8 mouse cellular contexts compared by ENCODE assay signal in the genomic region with DNA sequence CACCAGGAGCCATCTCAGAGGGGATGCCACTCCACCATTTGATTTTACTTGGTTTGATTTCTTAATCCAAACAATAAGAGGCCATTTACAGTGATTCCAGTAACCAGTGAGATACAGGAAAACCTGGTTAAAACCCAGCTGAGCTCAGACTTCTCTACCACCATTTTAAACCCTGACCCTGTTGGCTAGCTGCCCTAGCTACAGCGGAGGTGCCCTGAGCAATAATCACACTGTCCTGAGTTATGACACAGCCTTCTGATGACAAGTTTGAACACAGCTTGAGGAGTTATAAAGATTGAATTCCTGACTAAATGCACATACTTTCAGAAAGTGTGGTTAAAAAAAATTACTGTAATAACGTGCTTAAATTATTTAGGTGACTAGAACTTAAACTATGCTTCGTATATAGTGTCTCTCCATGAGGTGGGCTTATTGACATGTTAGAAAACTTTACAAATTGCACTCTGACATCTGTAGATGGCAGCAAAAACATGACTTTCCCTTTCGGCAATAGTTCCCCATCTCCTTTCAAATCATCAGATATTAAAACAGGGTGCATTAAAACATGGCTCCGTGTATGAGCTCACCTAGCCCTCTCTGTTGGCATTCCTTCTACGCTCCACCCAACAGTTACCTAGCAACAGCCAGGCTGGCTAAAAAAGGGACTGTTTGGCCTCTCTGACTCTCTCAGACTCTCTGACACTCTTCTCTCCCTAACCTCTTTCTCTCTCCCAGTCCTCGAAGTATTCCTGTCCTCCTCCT. TPM values are rescaled to one million over a fixed set of nuclear protein-coding genes. Genes with fewer than 3 reads are reported as not detected.
DNase-seq lines count a peak whose midpoint lies in the region; ATAC-seq lines count a peak whose summit lies in the region.
"Had no signal": no experiment of that assay in that cellular context is flagged by ENCODE, and none has a peak within 500 bp of the region (broad histone marks: within the 10 kb centered on the region; RNA-seq: fewer than 3 reads in every experiment).

No protein-coding gene starts in this region.

- 39% methylated on average over 7 of the region's 7 CpGs for WGBS in stomach, embryonic 16.5 days

- H3K4me2 ChIP-seq in stomach, embryonic 16.5 days (ENCODE audit: low read depth, low read length), result 0 out of 2 replicates have a peak overlapping the region, but pooled peaks have one; percentile 5

- H3K27me3 ChIP-seq in stomach, embryonic 16.5 days (ENCODE audit: control insufficient read depth, insufficient read depth, low read length), result no peaks in the 10 kb centered on the region
- H3K27me3 ChIP-seq: megakaryocyte, embryonic 14.5 days had no signal

- no peaks in the 10 kb centered on the region for H3K9me3 ChIP-seq in stomach, embryonic 16.5 days (replicated peaks; ENCODE audit: control insufficient read depth, low read length)

- no peaks in the 10 kb centered on the region for H3K36me3 ChIP-seq in stomach, embryonic 16.5 days (ENCODE audit: control insufficient read depth, insufficient read depth, low read length)

- DNase-seq in layer of hippocampus, adult 11-12 months (ENCODE audit: low spot score), result peak; percentile 32
- DNase-seq in layer of hippocampus, postnatal 10 days (ENCODE audit: low spot score in 2 of 2), result no peak
- peak; percentile 13 for DNase-seq in adrenal gland, postnatal 25 days
- DNase-seq in fibroblast of lung, adult 2 months (ENCODE audit: low read depth), result peak; percentile 26
- DNase-seq in kidney, postnatal 4 days, result peak; percentile 36 to 44
- DNase-seq in right cerebral cortex, postnatal 14 days, result no peak

- peak; percentile 78 for ATAC-seq in stomach, embryonic 16.5 days (ENCODE audit: insufficient read depth, low FRiP score)

- no peak overlapping the region for H3K9ac ChIP-seq in stomach, embryonic 16.5 days (ENCODE audit: low read length)

- no peak overlapping the region for H3K4me3 ChIP-seq in stomach, embryonic 16.5 days (replicated peaks; ENCODE audit: low read length)
- H3K4me3 ChIP-seq: megakaryocyte, embryonic 14.5 days had no signal

- no peaks in the 10 kb centered on the region for H3K4me1 ChIP-seq in stomach, embryonic 16.5 days (ENCODE audit: control insufficient read depth, insufficient read depth, low read length)
- H3K4me1 ChIP-seq: megakaryocyte, embryonic 14.5 days had no signal

- H3K27ac ChIP-seq in stomach, embryonic 16.5 days (ENCODE audit: low read length), result peak overlapping the region; percentile 87

RNA-seq across cellular contexts. Expression of gene Gm11099, which starts 29.1 kb away (rescaled TPM):
- total RNA-seq in layer of hippocampus, postnatal 10 days (2021), result not detected
- total RNA-seq in adrenal gland, postnatal 25 days (2021), result not detected in 2 replicates
- polyA plus RNA-seq in stomach, embryonic 16.5 days (2015; fragmentation: Nextera tagmentation; extraction: Ambion mirVana), result not detected in 2 replicates

Comparison
In these comparisons a context has a peak if more than half of its experiments do, and no peak if none do; other contexts are left out.
1. DNase-seq: peak in layer of hippocampus, adult 11-12 months (single experiment), adrenal gland, postnatal 25 days (single experiment), fibroblast of lung, adult 2 months (single experiment) and kidney, postnatal 4 days (2 of 2); none in layer of hippocampus, postnatal 10 days (0 of 2) and right cerebral cortex, postnatal 14 days (single experiment).